Mouse (Mus musculus) kidney, adult 2 months (tissue): ENCODE data around the gene Poglut1.

Experiments used
- CTCF ChIP-seq: fragments of 200-500 bp; conservative IDR thresholded peaks from 2 replicates; pipeline ENCODE4 v1.5.1; 2011; ENCODE audit warnings: low read depth, mild to moderate bottlenecking, control low read depth, low read length, moderate library complexity, mixed read lengths; ENCODE audit not compliant: insufficient read depth, insufficient read length
- POLR2A ChIP-seq: fragments of 200-500 bp; IDR thresholded peaks from one replicate; pipeline ENCODE4 v1.6.1; 2011; ENCODE audit warnings: low read depth, low read length, control low read depth

GRCm38 (mm10) chr16:38584761-38585160, 34.7 kb upstream of the Poglut1 start:
- no peak for TF ChIP-seq CTCF
- TF ChIP-seq POLR2A: no peak
